Mouse (Mus musculus): Measurements from ENCODE around the gene Palld.

GRCm38 (mm10) chr8:61927777-61928494 lies 25.4 kb upstream of the Palld start, which contains the start of gene Ddx60:
- no peak for TF ChIP-seq GATA1 (IDR thresholded peaks at IDR 0.05; ENCODE audit: borderline replicate concordance, low read length)
- TF ChIP-seq FLI1 (IDR thresholded peaks at IDR 0.05; ENCODE audit: low read length): no peak
